Mouse (Mus musculus) CH12.LX (cell line): ENCODE results near the gene Nfe2l1. TPM values are rescaled to one million over a fixed set of nuclear protein-coding genes. Genes with fewer than 3 reads are reported as not detected.

Experiments
- DNase-seq: peaks from one replicate; pipeline ENCODE4 v3.0.0-alpha.2; 2013; ENCODE audit errors: extremely low read depth
- H3K27ac ChIP-seq: 2 replicates; pipeline ENCODE4 v1.5.1; 2012; ENCODE audit warnings: low read depth, mild to moderate bottlenecking, control low read depth, moderate library complexity; ENCODE audit not compliant: insufficient read depth
- H3K27me3 ChIP-seq: replicated peaks from 2 replicates; pipeline ENCODE3; 2012; ENCODE audit warnings: inconsistent platforms
- H3K36me3 ChIP-seq, 2 experiments: replicated peaks in 1 of 2; 2 replicates each; pipeline versions ENCODE3 to v1.6.1; 2012; ENCODE audit warnings: inconsistent platforms in 1 of 2, low read length in 1 of 2, mild to moderate bottlenecking in 1 of 2, mixed read lengths in 1 of 2, moderate library complexity in 1 of 2; ENCODE audit not compliant: control insufficient read depth in 1 of 2, insufficient read depth in 1 of 2
- H3K4me1 ChIP-seq, 2 experiments: 2 replicates each; pipeline ENCODE4 v1.6.1; 2012; ENCODE audit warnings: inconsistent platforms in 1 of 2, moderate library complexity in 1 of 2; ENCODE audit not compliant: insufficient read depth in 2 of 2, control insufficient read depth in 1 of 2
- H3K4me2 ChIP-seq: 2 replicates; pipeline ENCODE4 v1.6.1; 2012; ENCODE audit warnings: low read depth, mild to moderate bottlenecking, control low read depth; ENCODE audit not compliant: poor library complexity, insufficient read depth, severe bottlenecking
- H3K4me3 ChIP-seq, 3 experiments: fragments of 150-350 bp in 1 of 3; sonication (generic) in 1 of 3; replicated peaks in 1 of 3; 2 replicates each; pipeline versions ENCODE3 to v1.5.1; 2011 to 2012; ENCODE audit warnings: low read depth in 2 of 3, low read length in 2 of 3, mild to moderate bottlenecking in 2 of 3, moderate library complexity in 2 of 3, control low read depth in 1 of 3, improper control_type of control experiment in 1 of 3, inconsistent platforms in 1 of 3, mixed read lengths in 1 of 3; ENCODE audit not compliant: poor library complexity in 1 of 3
- H3K79me2 ChIP-seq: replicated peaks from 2 replicates; pipeline ENCODE4 v1.6.1; 2012; ENCODE audit warnings: mild to moderate bottlenecking, moderate library complexity; ENCODE audit not compliant: control insufficient read depth, poor library complexity, insufficient read depth, severe bottlenecking; ENCODE audit errors: extremely low read depth
- H3K9ac ChIP-seq: 2 replicates; pipeline ENCODE4 v1.6.1; 2012; ENCODE audit warnings: low read depth, mild to moderate bottlenecking, control low read depth, moderate library complexity; ENCODE audit not compliant: insufficient read depth
- H3K9me3 ChIP-seq: replicated peaks from 2 replicates; pipeline ENCODE3; 2012; ENCODE audit warnings: low read length, inconsistent platforms, mixed read lengths
- BHLHE40 ChIP-seq: IDR thresholded peaks from 2 replicates; pipeline ENCODE4 v1.6.1; 2011; ENCODE audit warnings: mild to moderate bottlenecking, low read depth, low read length, improper control_type of control experiment
- CHD1 ChIP-seq: IDR thresholded peaks from 2 replicates; pipeline ENCODE4 v1.6.1; 2012; ENCODE audit warnings: low read depth, low read length, improper control_type of control experiment, inconsistent platforms
- CHD2 ChIP-seq: IDR thresholded peaks from 2 replicates; pipeline ENCODE4 v1.6.1; 2011; ENCODE audit warnings: low read length, improper control_type of control experiment
- CTCF ChIP-seq, 2 experiments: IDR thresholded peaks in 1 of 2; conservative IDR thresholded peaks in 1 of 2; 2 replicates each; pipeline ENCODE4 v1.5.1; 2011 to 2012; ENCODE audit warnings: low read depth in 2 of 2, low read length in 2 of 2, improper control_type of control experiment in 1 of 2, inconsistent platforms in 1 of 2, mild to moderate bottlenecking in 1 of 2, moderate library complexity in 1 of 2
- E2F4 ChIP-seq: IDR thresholded peaks from 2 replicates; pipeline ENCODE4 v1.6.1; 2011; ENCODE audit warnings: low read depth, low read length, improper control_type of control experiment; ENCODE audit not compliant: insufficient replicate concordance
- ELF1 ChIP-seq: IDR thresholded peaks from 2 replicates; pipeline ENCODE4 v1.6.1; 2014; ENCODE audit warnings: low read depth, mild to moderate bottlenecking, inconsistent platforms, low read length, improper control_type of control experiment
- EP300 ChIP-seq: IDR thresholded peaks from 2 replicates; pipeline ENCODE4 v1.6.1; 2011; ENCODE audit warnings: low read length, improper control_type of control experiment
- ETS1 ChIP-seq: conservative IDR thresholded peaks from 2 replicates; pipeline ENCODE4 v1.6.1; 2012; ENCODE audit warnings: low read depth, mild to moderate bottlenecking, inconsistent platforms, low read length, improper control_type of control experiment, moderate library complexity
- GABPA ChIP-seq: IDR thresholded peaks from 2 replicates; pipeline ENCODE4 v1.6.1; 2012; ENCODE audit warnings: low read depth, low read length, improper control_type of control experiment, inconsistent platforms; ENCODE audit not compliant: insufficient replicate concordance
- HCFC1 ChIP-seq: IDR thresholded peaks from 2 replicates; pipeline ENCODE4 v1.6.1; 2012; ENCODE audit warnings: low read depth, mild to moderate bottlenecking, inconsistent platforms, low read length, improper control_type of control experiment
- IRF4 ChIP-seq: IDR thresholded peaks from 2 replicates; pipeline ENCODE4 v1.6.1; 2014; ENCODE audit warnings: low read depth, mild to moderate bottlenecking, inconsistent platforms, low read length, improper control_type of control experiment
- JUN ChIP-seq: IDR thresholded peaks from 2 replicates; pipeline ENCODE4 v1.6.1; 2011; ENCODE audit warnings: low read depth, mild to moderate bottlenecking, low read length, improper control_type of control experiment, moderate library complexity; ENCODE audit not compliant: insufficient read depth
- JUND ChIP-seq: conservative IDR thresholded peaks from 2 replicates; pipeline ENCODE4 v1.6.1; 2011; ENCODE audit warnings: low read depth, low read length, improper control_type of control experiment
- KAT2A ChIP-seq: IDR thresholded peaks from 2 replicates; pipeline ENCODE4 v1.6.1; 2012; ENCODE audit warnings: low read length, improper control_type of control experiment, inconsistent platforms; ENCODE audit not compliant: insufficient replicate concordance
- MAFK ChIP-seq: IDR thresholded peaks from 2 replicates; pipeline ENCODE4 v1.6.1; 2011; ENCODE audit warnings: low read length, improper control_type of control experiment; ENCODE audit not compliant: insufficient replicate concordance
- MAX ChIP-seq: IDR thresholded peaks from 2 replicates; pipeline ENCODE4 v1.6.1; 2011; ENCODE audit warnings: low read length, improper control_type of control experiment
- MAZ ChIP-seq: IDR thresholded peaks from 2 replicates; pipeline ENCODE4 v1.6.1; 2012; ENCODE audit warnings: low read depth, mild to moderate bottlenecking, inconsistent platforms, low read length, improper control_type of control experiment, moderate library complexity
- MEF2A ChIP-seq: IDR thresholded peaks from 2 replicates; pipeline ENCODE4 v1.6.1; 2014; ENCODE audit warnings: low read depth, mild to moderate bottlenecking, inconsistent platforms, low read length, improper control_type of control experiment, borderline replicate concordance
- MXI1 ChIP-seq: IDR thresholded peaks from 2 replicates; pipeline ENCODE4 v1.6.1; 2011; ENCODE audit warnings: mild to moderate bottlenecking, low read depth, low read length, improper control_type of control experiment
- MYC ChIP-seq: IDR thresholded peaks from 2 replicates; pipeline ENCODE4 v1.6.1; 2011; ENCODE audit warnings: low read depth, mild to moderate bottlenecking, improper control_type of control experiment, low read length
- NELFE ChIP-seq: IDR thresholded peaks from 2 replicates; pipeline ENCODE4 v1.6.1; 2011; ENCODE audit warnings: low read depth, low read length, improper control_type of control experiment
- NRF1 ChIP-seq: IDR thresholded peaks from 2 replicates; pipeline ENCODE4 v1.6.1; 2014; ENCODE audit warnings: low read depth, mild to moderate bottlenecking, inconsistent platforms, low read length, improper control_type of control experiment, moderate library complexity
- PAX5 ChIP-seq: IDR thresholded peaks from 2 replicates; pipeline ENCODE4 v1.6.1; 2012; ENCODE audit warnings: low read length, inconsistent platforms, mixed read lengths
- POLR2A ChIP-seq: IDR thresholded peaks from 2 replicates; pipeline ENCODE4 v1.6.1; 2011; ENCODE audit warnings: low read depth, mild to moderate bottlenecking, improper control_type of control experiment, low read length
- POLR2AphosphoS2 ChIP-seq: IDR thresholded peaks from 2 replicates; pipeline ENCODE4 v1.6.1; 2011; ENCODE audit warnings: low read depth, low read length, improper control_type of control experiment
- RAD21 ChIP-seq: IDR thresholded peaks from 2 replicates; pipeline ENCODE4 v1.6.1; 2011; ENCODE audit warnings: low read depth, mild to moderate bottlenecking, low read length, improper control_type of control experiment, moderate library complexity
- RCOR1 ChIP-seq: conservative IDR thresholded peaks from 2 replicates; pipeline ENCODE4 v1.6.1; 2012; ENCODE audit warnings: low read depth, mild to moderate bottlenecking, inconsistent platforms, low read length, improper control_type of control experiment
- SIN3A ChIP-seq: IDR thresholded peaks from 2 replicates; pipeline ENCODE4 v1.6.1; 2012; ENCODE audit warnings: low read length, improper control_type of control experiment, inconsistent platforms
- SMC3 ChIP-seq: IDR thresholded peaks from 2 replicates; pipeline ENCODE4 v1.6.1; 2011; ENCODE audit warnings: low read depth, low read length, improper control_type of control experiment
- TBP ChIP-seq: conservative IDR thresholded peaks from 2 replicates; pipeline ENCODE4 v1.6.1; 2011; ENCODE audit warnings: low read depth, low read length, improper control_type of control experiment
- TCF12 ChIP-seq: IDR thresholded peaks from 2 replicates; pipeline ENCODE4 v1.6.1; 2014; ENCODE audit warnings: low read depth, mild to moderate bottlenecking, inconsistent platforms, low read length, improper control_type of control experiment
- UBTF ChIP-seq: IDR thresholded peaks from 2 replicates; pipeline ENCODE4 v1.6.1; 2012; ENCODE audit warnings: low read depth, mild to moderate bottlenecking, inconsistent platforms, low read length, improper control_type of control experiment, moderate library complexity
- USF1 ChIP-seq: IDR thresholded peaks from 2 replicates; pipeline ENCODE4 v1.6.1; 2014; ENCODE audit warnings: low read depth, mild to moderate bottlenecking, inconsistent platforms, low read length, improper control_type of control experiment
- USF2 ChIP-seq: conservative IDR thresholded peaks from 2 replicates; pipeline ENCODE4 v1.6.1; 2011; ENCODE audit warnings: low read depth, low read length, improper control_type of control experiment
- ZC3H11A ChIP-seq: IDR thresholded peaks from 2 replicates; pipeline ENCODE4 v1.6.1; 2012; ENCODE audit warnings: low read depth, mild to moderate bottlenecking, inconsistent platforms, low read length, improper control_type of control experiment
- ZKSCAN1 ChIP-seq: IDR thresholded peaks from 2 replicates; pipeline ENCODE4 v1.6.1; 2012; ENCODE audit warnings: low read depth, inconsistent platforms, low read length, improper control_type of control experiment, borderline replicate concordance
- ZMIZ1 ChIP-seq: IDR thresholded peaks from 2 replicates; pipeline ENCODE4 v1.6.1; 2012; ENCODE audit warnings: low read depth, mild to moderate bottlenecking, inconsistent platforms, low read length, improper control_type of control experiment
- ZNF384 ChIP-seq: IDR thresholded peaks from 2 replicates; pipeline ENCODE4 v1.6.1; 2012; ENCODE audit warnings: low read depth, low read length, improper control_type of control experiment, inconsistent platforms
- dilution Hi-C: fragments of 300-500 bp; cut with MboI; formaldehyde crosslinking; loops from 2 replicates; pipeline ENCODE4 v1.14.3; 2020; ENCODE audit warnings: low sequenced_read_pairs; ENCODE audit not compliant: extremely low pct_unique_long_range_greater_than_20kb, extremely low pct_ligation_motif_present
- in situ Hi-C: fragments of 300-500 bp; cut with MboI; formaldehyde crosslinking; loops from 3 replicates; pipeline ENCODE4 v1.14.3; 2019; ENCODE audit warnings: low sequenced_read_pairs, low pct_ligation_motif_present, low pct_unique_long_range_greater_than_20kb, mixed read lengths
- polyA plus RNA-seq: library from polyadenylated mRNA; unstranded; fragments of >175 nt; gene quantifications from 2 replicates; pipeline ENCODE4 v1.2.1, GENCODE M21; 2012; ENCODE audit warnings: low read depth; ENCODE audit not compliant: insufficient read length
- total RNA-seq, 2 experiments: library from RNA; depleted of rRNA; stranded (reverse); fragments of 300-350 nt in 1 of 2; fragments of >200 nt in 1 of 2; gene quantifications; 2 replicates each; pipeline ENCODE4 v1.2.3; 2012 to 2014

Nfe2l1 gene
- 113 and 169 TPM in 2 replicates for total RNA-seq (2012; rRNA removed)
- 61.1 and 77.7 TPM in 2 replicates for total RNA-seq (2014; rRNA removed)
- polyA plus RNA-seq = 145 and 182 TPM in 2 replicates

DNA sequence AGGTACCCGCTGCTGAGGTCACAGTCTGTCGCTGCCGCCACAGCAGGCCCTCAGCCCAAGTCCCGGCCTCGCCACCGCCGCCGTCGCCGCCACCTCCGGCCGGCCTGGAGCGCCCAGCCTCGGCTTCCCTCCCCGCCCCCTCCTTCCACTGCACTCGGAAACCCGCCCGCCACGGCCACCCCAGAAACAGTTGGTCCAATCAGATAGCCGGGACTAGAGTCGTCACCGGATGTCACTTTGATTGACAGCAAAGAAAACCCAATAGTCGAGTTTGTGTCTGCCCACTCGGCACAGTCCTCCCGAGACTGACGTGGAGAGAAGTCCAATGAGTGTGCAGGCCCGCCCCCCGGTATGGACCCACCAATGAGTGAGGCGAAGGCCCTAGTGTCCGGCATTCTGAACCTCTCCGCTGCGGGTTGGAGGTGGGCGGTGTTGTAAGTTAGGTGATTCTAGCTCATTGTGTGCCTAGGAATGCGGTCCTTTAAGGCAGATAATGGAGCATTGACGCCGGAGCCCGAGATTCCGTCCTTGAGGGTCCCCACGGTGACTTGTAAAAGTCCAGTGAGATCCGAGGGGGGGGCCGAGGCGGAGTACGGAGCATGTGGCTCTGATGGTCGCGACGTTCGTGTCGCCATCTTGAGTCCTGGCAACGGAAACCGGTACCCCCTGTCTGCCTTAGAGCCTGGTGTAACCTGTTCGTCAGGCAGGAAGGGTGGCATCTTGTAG lies at the start of gene Nfe2l1:
Gene Nfe2l1 (minus strand): TSS at position 156 of the 726 bp plus-strand sequence.
- peak within 1 kb of the TSS; percentile 98 for H3K27ac ChIP-seq
- H3K9me3 ChIP-seq = no peaks in the 10 kb centered on the region
- peaks cover 42% of the 10 kb centered on the region for H3K79me2 ChIP-seq
- H3K4me2 ChIP-seq = peak within 1 kb of the TSS; percentile 77
- DNase-seq = peak; percentile 100
- peak within 1 kb of the TSS; percentile 96 for H3K9ac ChIP-seq
- no peaks in the 10 kb centered on the region for H3K27me3 ChIP-seq
- H3K36me3 ChIP-seq = peaks cover 15 to 31% of the 10 kb centered on the region in 2 experiments
- peak within 1 kb of the TSS; percentile 79 to 94 (median 82) for H3K4me3 ChIP-seq
- dilution Hi-C loops = no loop called here
- in situ Hi-C loops = no loop called here
- peaks cover 19 to 72% of the 10 kb centered on the region in 2 experiments for H3K4me1 ChIP-seq
- peak; percentile 71 for TF ChIP-seq NRF1
- TF ChIP-seq ELF1 = peak; percentile 72
- TF ChIP-seq SMC3 = no peak
- TF ChIP-seq HCFC1 = peak; percentile 79
- peak; percentile 61 for TF ChIP-seq TCF12
- TF ChIP-seq ZMIZ1 = peak; percentile 40
- no peak for TF ChIP-seq ETS1
- peak; percentile 73 for TF ChIP-seq NELFE
- no peak for TF ChIP-seq CTCF (conservative IDR thresholded peaks at IDR 0.05 in 1 of 2, IDR thresholded peaks at IDR 0.05 in 1 of 2; ENCODE audit: low read depth in 2 of 2, low read length in 2 of 2)
- TF ChIP-seq JUND = no peak
- TF ChIP-seq ZKSCAN1 = no peak
- no peak for TF ChIP-seq MAFK
- TF ChIP-seq MEF2A = 0 out of 2 replicates have a peak, but pooled peaks have one; percentile 13
- TF ChIP-seq KAT2A = peak; percentile 89; the same call in 1 of the 2 replicates
- peak; percentile 93 for TF ChIP-seq MAX
- no peak for TF ChIP-seq E2F4
- TF ChIP-seq MAZ = peak; percentile 98
- no peak for TF ChIP-seq SIN3A
- TF ChIP-seq JUN = no peak
- peak; percentile 98 for TF ChIP-seq MYC
- TF ChIP-seq USF2 = no peak; the same call in 1 of the 2 replicates
- TF ChIP-seq PAX5 = no peak
- TF ChIP-seq ZNF384 = no peak
- TF ChIP-seq POLR2AphosphoS2 = peak; percentile 65; the same call in 1 of the 2 replicates
- peak; percentile 91 for TF ChIP-seq UBTF
- no peak; the same call in 1 of the 2 replicates for TF ChIP-seq CHD1
- peak; percentile 77; the same call in 1 of the 2 replicates for TF ChIP-seq RCOR1
- peak; percentile 17; the same call in 1 of the 2 replicates for TF ChIP-seq USF1
- TF ChIP-seq IRF4 = 0 out of 2 replicates have a peak, but pooled peaks have one; percentile 3
- TF ChIP-seq MXI1 = peak; percentile 93
- no peak for TF ChIP-seq ZC3H11A
- TF ChIP-seq CHD2 = peak; percentile 98
- TF ChIP-seq POLR2A = peak; percentile 91
- no peak for TF ChIP-seq RAD21
- no peak for TF ChIP-seq EP300
- no peak for TF ChIP-seq BHLHE40
- peak; percentile 41 for TF ChIP-seq TBP
- no peak; the same call in 1 of the 2 replicates for TF ChIP-seq GABPA
